Mouse (Mus musculus): Measurements from ENCODE around the gene Syp.

Gene Syp

GRCm38 (mm10) chrX:7638401-7639091, at the start of gene Syp:
Gene Syp, plus strand, starts transcription at chrX:7638471.
- DNase-seq (ENCODE audit: low spot score in 2 of 2): peak; percentile 69 to 79

- DNase-seq (ENCODE audit: low spot score in 2 of 2): no peak
Observed at GRCm38 (mm10) chrX:7595371-7595770, 42.9 kb upstream of the Syp start.

GRCm38 (mm10) chrX:7604004-7604403, 34.3 kb upstream of the Syp start:
- DNase-seq (ENCODE audit: low spot score in 2 of 2): no peak

GRCm38 (mm10) chrX:7604879-7605574, 33.2 kb upstream of the Syp start, which contains the start of gene Ccdc22:
Gene Ccdc22, minus strand, starts transcription at chrX:7605517.
- DNase-seq (ENCODE audit: low spot score in 2 of 2): peak; percentile 58 to 64

GRCm38 (mm10) chrX:7605575-7605941, 32.7 kb upstream of the Syp start:
- DNase-seq (ENCODE audit: low spot score in 2 of 2): no peak

GRCm38 (mm10) chrX:7606783-7607182, 31.5 kb upstream of the Syp start, which contains the start of gene Cacna1f:
Gene Cacna1f, plus strand, starts transcription at chrX:7607083.
- no peak for DNase-seq (ENCODE audit: low spot score in 2 of 2)

- DNase-seq (ENCODE audit: low spot score in 2 of 2): no peak
Observed at GRCm38 (mm10) chrX:7610035-7610434, 28.2 kb upstream of the Syp start.

- no peak for DNase-seq (ENCODE audit: low spot score in 2 of 2)
Observed at GRCm38 (mm10) chrX:7610536-7611258, 27.6 kb upstream of the Syp start.

- no peak for DNase-seq (ENCODE audit: low spot score in 2 of 2)
Observed at GRCm38 (mm10) chrX:7617889-7618551, 20.3 kb upstream of the Syp start.

GRCm38 (mm10) chrX:7632560-7632959, 5.7 kb upstream of the Syp start:
- no peak for DNase-seq (ENCODE audit: low spot score in 2 of 2)

- DNase-seq (ENCODE audit: low spot score in 2 of 2): no peak
Observed at GRCm38 (mm10) chrX:7635101-7635500, 3.2 kb upstream of the Syp start.

- no peak for DNase-seq (ENCODE audit: low spot score in 2 of 2)
Observed at GRCm38 (mm10) chrX:7639536-7640325, 1.5 kb downstream of the Syp start.

- no peak for DNase-seq (ENCODE audit: low spot score in 2 of 2)
Observed at GRCm38 (mm10) chrX:7640785-7641184, 2.5 kb downstream of the Syp start.

GRCm38 (mm10) chrX:7645349-7645748, 7.1 kb downstream of the Syp start:
- peak; percentile 65 to 74 for DNase-seq (ENCODE audit: low spot score in 2 of 2)

- DNase-seq (ENCODE audit: low spot score in 2 of 2): peak; percentile 39 to 43
Observed at GRCm38 (mm10) chrX:7648671-7649304, 10.5 kb downstream of the Syp start.

- DNase-seq (ENCODE audit: low spot score in 2 of 2): no peak
Observed at GRCm38 (mm10) chrX:7657221-7657639, 19.0 kb downstream of the Syp start, which contains the start of gene Prickle3. Gene Prickle3, plus strand, starts transcription at chrX:7657260.

GRCm38 (mm10) chrX:7658031-7658784, 19.9 kb downstream of the Syp start:
- no peak for DNase-seq (ENCODE audit: low spot score in 2 of 2)

- DNase-seq (ENCODE audit: low spot score in 2 of 2): no peak
Observed at GRCm38 (mm10) chrX:7658785-7659589, 20.7 kb downstream of the Syp start.

GRCm38 (mm10) chrX:7661086-7661485, 22.8 kb downstream of the Syp start:
- DNase-seq (ENCODE audit: low spot score in 2 of 2): no peak

Data from frontal cortex, postnatal 25 days (tissue).